Mouse (Mus musculus): Measurements from ENCODE around the gene Olig1. TPM values are rescaled to one million over a fixed set of nuclear protein-coding genes. Genes with fewer than 3 reads are reported as not detected.

Gene Olig1
- total and polyA plus RNA-seq, 2 experiments from 2014 or later, result 199 to 249 TPM

DNA sequence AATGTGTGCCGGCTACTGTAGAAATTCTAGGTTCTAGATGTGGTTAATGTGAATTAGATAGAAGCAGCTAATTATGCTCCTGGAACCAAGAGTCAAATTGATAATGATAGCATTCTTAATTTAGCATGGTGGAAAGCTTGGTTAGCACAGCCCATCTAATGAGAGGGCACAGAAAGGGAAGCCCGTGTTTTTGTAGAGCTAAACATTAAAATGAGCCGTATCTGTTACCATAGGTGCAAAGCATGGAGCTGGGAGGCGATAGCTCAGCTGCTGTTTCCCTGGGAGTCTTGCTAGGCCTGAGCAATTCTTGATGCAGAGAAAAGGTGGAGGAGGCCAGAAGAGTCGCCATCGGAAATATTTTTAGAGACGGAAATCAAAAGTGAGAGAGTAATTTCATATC is 22.5 kb downstream of the Olig1 start:
- Histone ChIP-seq H3K9ac (replicated peaks; ENCODE audit: low read length) (no peak overlapping the region), H3K27me3 (ENCODE audit: insufficient read depth, low read length) (peaks cover 9% of the 10 kb centered on the region; the same call in 1 of the 2 replicates), H3K4me3 (ENCODE audit: low read length) (no peak overlapping the region), H3K9me3 (ENCODE audit: low read length) (no peaks in the 10 kb centered on the region), H3K4me1 (ENCODE audit: insufficient read depth, low read length) (no peaks in the 10 kb centered on the region), H3K27ac (no peak overlapping the region), H3K36me3 (ENCODE audit: insufficient read depth, low read length) (no peaks in the 10 kb centered on the region), H3K4me2 (ENCODE audit: low read depth, low read length) (no peak overlapping the region)
- DNase-seq (ENCODE audit: low spot score) (no peak), ATAC-seq (no peak)
- TF ChIP-seq CTCF (IDR thresholded peaks at IDR 0.05; ENCODE audit: low read depth), result no peak
- WGBS, result 56% methylated on average over 7 of the region's 7 CpGs

DNA sequence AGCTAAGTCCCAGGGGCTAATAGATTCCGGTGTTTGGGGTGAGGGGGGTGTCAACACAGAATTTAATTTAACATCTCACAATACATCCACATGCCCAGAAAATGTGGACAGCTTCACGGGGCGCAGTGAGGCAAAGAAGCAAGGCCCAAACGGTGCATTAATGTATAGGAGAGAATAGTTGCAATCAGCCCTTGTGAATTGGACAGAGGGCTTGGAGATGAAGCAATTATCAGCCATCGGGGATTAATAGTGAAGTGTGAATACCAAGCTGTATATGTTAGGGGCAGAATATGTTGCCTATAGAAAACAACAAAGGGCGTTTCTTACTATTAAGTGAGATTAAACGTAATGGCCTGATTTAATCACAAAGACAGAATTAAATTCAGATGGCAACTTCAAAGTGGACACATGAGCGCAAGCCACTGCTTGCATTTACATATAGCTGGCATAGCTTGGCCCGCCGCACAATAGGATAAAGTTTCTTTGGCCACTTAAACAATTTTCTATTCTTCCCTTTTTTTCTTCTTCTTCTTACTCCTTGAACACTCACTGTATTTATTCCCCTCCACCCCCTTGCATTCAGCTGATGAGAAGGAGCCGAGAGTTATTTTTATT is 23.3 kb downstream of the Olig1 start:
- H3K4me1 ChIP-seq (ENCODE audit: insufficient read depth, low read length), result no peaks in the 10 kb centered on the region
- DNase-seq (ENCODE audit: low spot score) (no peak), ATAC-seq (no peak)
- no peak overlapping the region for H3K4me2 ChIP-seq (ENCODE audit: low read depth, low read length)
- H3K27ac ChIP-seq, result no peak overlapping the region
- no peak for TF ChIP-seq CTCF (IDR thresholded peaks at IDR 0.05; ENCODE audit: low read depth)
- 72% methylated on average over 11 of the region's 11 CpGs for WGBS
- no peaks in the 10 kb centered on the region for H3K36me3 ChIP-seq (ENCODE audit: insufficient read depth, low read length)
- H3K9me3 ChIP-seq (ENCODE audit: low read length), result no peaks in the 10 kb centered on the region
- H3K9ac ChIP-seq (replicated peaks; ENCODE audit: low read length), result no peak overlapping the region
- peaks cover 9% of the 10 kb centered on the region; the same call in 1 of the 2 replicates for H3K27me3 ChIP-seq (ENCODE audit: insufficient read depth, low read length)
- H3K4me3 ChIP-seq (ENCODE audit: low read length), result no peak overlapping the region

DNA sequence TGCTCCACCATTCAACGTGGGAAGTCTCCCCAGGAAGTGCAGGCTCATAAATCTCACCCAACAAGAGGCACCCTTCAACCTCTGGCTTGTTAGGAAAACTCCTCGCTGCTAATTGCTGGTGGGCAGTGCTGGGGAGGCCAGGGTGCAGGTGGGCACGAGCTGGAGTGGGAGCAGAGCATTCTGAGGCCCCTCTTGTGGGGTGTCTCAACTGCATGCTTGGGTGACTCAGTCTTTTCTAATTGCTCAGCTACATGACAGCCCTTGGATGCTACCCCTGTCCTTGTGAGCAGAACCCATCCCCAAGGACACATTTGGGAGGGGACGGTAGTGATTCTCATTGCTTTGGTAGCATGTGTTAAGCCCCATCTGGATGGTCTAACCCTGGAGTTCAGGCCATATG is 28.2 kb downstream of the Olig1 start:
- H3K4me2 ChIP-seq (ENCODE audit: low read depth, low read length), result no peak overlapping the region
- DNase-seq (ENCODE audit: low spot score), result no peak
- no peak overlapping the region for H3K9ac ChIP-seq (replicated peaks; ENCODE audit: low read length)
- no peak overlapping the region for H3K27ac ChIP-seq
- H3K4me1 ChIP-seq (ENCODE audit: insufficient read depth, low read length), result no peaks in the 10 kb centered on the region; the same call in 1 of the 2 replicates
- no peak for ATAC-seq
- WGBS, result 24% methylated on average over 4 of the region's 4 CpGs
- no peak overlapping the region for H3K4me3 ChIP-seq (ENCODE audit: low read length)
- no peaks in the 10 kb centered on the region for H3K36me3 ChIP-seq (ENCODE audit: insufficient read depth, low read length)
- H3K9me3 ChIP-seq (ENCODE audit: low read length), result no peaks in the 10 kb centered on the region
- TF ChIP-seq CTCF (IDR thresholded peaks at IDR 0.05; ENCODE audit: low read depth), result no peak
- H3K27me3 ChIP-seq (ENCODE audit: insufficient read depth, low read length), result peaks cover 9% of the 10 kb centered on the region; the same call in 1 of the 2 replicates

DNA sequence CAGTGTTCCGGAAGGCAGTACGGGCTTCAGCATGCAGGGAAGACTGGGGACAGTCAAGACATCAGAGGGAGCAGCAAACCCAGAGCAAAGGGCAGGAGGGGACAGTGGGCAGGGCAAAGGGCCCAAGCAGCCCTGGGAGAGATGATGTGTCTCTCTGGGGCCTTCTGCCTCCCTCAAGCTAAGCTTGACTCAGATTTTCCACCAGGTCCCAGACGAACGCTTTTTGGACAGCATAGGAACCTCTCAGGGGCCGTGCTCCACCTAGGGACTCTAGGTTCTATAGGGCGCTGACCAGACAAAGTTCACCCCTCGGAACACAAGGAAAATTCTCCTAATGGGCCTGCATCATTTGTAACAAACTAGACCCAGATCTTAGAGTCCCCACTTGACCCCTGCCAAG is 29.8 kb downstream of the Olig1 start:
- Histone ChIP-seq H3K9ac (replicated peaks; ENCODE audit: low read length) (no peak overlapping the region), H3K4me2 (ENCODE audit: low read depth, low read length) (no peak overlapping the region), H3K9me3 (ENCODE audit: low read length) (no peaks in the 10 kb centered on the region), H3K27me3 (ENCODE audit: insufficient read depth, low read length) (peaks cover 12% of the 10 kb centered on the region), H3K4me1 (ENCODE audit: insufficient read depth, low read length) (peaks cover 4% of the 10 kb centered on the region; the same call in 1 of the 2 replicates), H3K27ac (no peak overlapping the region), H3K36me3 (ENCODE audit: insufficient read depth, low read length) (no peaks in the 10 kb centered on the region), H3K4me3 (ENCODE audit: low read length) (no peak overlapping the region)
- no peak for TF ChIP-seq CTCF (IDR thresholded peaks at IDR 0.05; ENCODE audit: low read depth)
- 88% methylated on average over 7 of the region's 7 CpGs for WGBS
- no peak for ATAC-seq
- no peak for DNase-seq (ENCODE audit: low spot score)

DNA sequence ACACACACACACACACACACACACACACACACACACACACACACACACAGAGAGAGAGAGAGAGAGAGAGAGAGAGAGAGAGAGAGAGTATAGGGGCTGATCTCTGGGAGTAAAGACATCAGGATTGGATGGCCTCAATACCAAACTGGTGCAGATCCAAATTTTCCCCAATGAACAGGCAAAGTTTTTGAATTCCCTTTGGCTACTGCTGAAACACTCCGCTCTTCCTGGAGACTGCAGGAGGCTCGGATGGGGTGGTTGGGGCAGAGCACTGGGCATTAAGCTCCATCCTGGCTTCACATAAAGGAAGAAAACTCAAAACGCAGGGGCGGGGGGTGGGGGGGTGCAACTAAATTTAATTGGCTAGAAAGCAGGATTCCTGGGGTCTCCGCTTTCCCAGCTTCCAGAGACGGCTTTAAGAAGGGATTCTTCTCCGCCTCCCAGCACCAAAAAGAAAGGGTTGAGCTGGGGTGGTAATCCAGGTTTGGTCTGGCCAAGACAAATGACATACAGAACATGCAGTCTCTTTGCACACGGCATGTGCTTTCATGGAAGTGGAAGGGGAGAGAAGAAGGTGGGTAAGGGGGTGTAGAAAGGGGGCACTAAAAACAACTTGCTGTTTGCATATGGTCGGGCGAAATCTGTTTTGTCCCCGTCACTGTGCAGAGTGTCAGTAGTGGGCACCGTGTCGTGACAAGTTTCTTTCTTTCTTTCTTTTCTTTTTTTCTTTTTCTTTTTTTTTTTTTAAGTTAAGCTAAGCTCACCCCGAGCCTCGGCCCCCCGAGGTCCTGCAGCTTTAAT is 31.3 kb downstream of the Olig1 start:
- H3K27me3 ChIP-seq (ENCODE audit: insufficient read depth, low read length), result peaks cover 12% of the 10 kb centered on the region

DNA sequence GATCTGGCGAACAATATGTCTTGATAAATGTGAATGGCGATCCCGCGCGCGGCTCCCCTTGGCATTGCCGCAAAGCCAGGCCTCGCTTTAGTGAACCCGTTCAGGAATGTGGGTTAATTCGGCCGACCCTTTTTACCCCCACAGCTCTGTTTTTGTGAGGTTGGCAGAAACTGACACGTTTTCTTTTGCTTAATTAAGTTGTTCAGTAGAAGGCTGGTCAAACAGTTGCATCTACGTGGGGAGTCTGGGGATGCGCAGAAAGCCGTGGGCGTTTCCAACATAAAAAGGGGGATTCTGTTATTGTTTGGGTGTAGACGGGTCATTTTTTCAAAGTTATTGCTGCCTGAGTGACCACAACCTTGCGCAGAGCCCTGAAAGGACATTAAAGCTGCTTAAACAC is 31.9 kb downstream of the Olig1 start:
- Histone ChIP-seq H3K27ac (peak overlapping the region; percentile 45; the same call in 1 of the 2 replicates), H3K9ac (replicated peaks; ENCODE audit: low read length) (no peak overlapping the region), H3K27me3 (ENCODE audit: insufficient read depth, low read length) (peaks cover 12% of the 10 kb centered on the region), H3K4me1 (ENCODE audit: insufficient read depth, low read length) (peaks cover 4% of the 10 kb centered on the region; the same call in 1 of the 2 replicates), H3K9me3 (ENCODE audit: low read length) (no peaks in the 10 kb centered on the region), H3K36me3 (ENCODE audit: insufficient read depth, low read length) (no peaks in the 10 kb centered on the region), H3K4me2 (ENCODE audit: low read depth, low read length) (peak overlapping the region; percentile 49), H3K4me3 (ENCODE audit: low read length) (peak overlapping the region; percentile 24)
- 11% methylated on average over 18 of the region's 18 CpGs for WGBS
- ATAC-seq, result no peak
- DNase-seq (ENCODE audit: low spot score), result peak; percentile 39
- no peak for TF ChIP-seq CTCF (IDR thresholded peaks at IDR 0.05; ENCODE audit: low read depth)

More for the DNA sequence above, 31.3 kb downstream of the Olig1 start:
- Histone ChIP-seq H3K9me3 (ENCODE audit: low read length) (no peaks in the 10 kb centered on the region), H3K4me3 (ENCODE audit: low read length) (peak overlapping the region; percentile 24), H3K4me2 (ENCODE audit: low read depth, low read length) (peak overlapping the region; percentile 49), H3K9ac (replicated peaks; ENCODE audit: low read length) (no peak overlapping the region), H3K4me1 (ENCODE audit: insufficient read depth, low read length) (peaks cover 4% of the 10 kb centered on the region; the same call in 1 of the 2 replicates), H3K36me3 (ENCODE audit: insufficient read depth, low read length) (no peaks in the 10 kb centered on the region), H3K27ac (peak overlapping the region; percentile 45; the same call in 1 of the 2 replicates)
- WGBS, result 10% methylated on average over 16 of the region's 16 CpGs
- TF ChIP-seq CTCF (IDR thresholded peaks at IDR 0.05; ENCODE audit: low read depth), result no peak
- peak; percentile 50 for DNase-seq (ENCODE audit: low spot score)
- no peak for ATAC-seq
